In the genomic region with DNA sequence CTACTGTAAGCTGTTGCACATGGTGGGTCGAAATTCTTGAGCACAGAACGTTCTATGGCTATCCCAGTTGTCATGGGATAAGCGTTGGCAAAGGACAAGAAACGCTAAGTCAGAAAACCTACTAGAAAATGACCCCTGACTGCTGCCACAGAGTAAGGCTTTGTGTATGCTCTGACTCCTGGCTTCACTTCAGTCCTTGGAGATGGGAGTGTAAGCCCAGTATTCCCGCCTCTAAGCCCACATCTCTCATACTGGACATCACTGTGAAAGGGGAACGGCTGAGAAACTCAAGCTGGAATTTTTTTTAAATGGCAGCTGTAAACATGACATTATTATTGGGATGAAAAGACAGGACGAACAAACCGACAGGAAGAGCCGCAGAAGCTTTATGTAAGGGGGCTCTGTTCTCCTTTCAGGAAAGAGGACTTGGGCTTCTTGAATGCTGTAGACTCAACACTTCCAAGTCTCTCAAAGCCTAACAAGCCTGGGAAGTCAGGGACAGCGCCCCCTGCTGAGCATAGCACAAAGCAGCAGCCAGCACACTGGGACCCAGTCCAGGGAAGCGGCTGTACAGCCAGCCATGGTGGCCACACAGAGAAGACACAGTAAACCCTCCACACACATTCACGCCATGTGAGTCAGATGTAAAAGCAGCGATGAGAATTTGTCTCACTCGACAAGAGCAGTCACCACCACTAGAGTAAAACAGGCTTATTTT, we compare ENCODE assay signal across 8 mouse cellular contexts.
DNase-seq lines count a peak whose midpoint lies in the region; ATAC-seq and TF ChIP-seq lines count a peak whose summit lies in the region.

No protein-coding gene starts in this region.

- peak; percentile 16 for TF ChIP-seq RAD21 in CH12.LX (IDR thresholded peaks at IDR 0.05; ENCODE audit: low read depth, low read length)

- no peak for TF ChIP-seq POLR2A in CH12.LX (IDR thresholded peaks at IDR 0.05; ENCODE audit: low read depth, low read length)

- in situ Hi-C loops in CH12.LX (cut with MboI; ENCODE audit: low pct_ligation_motif_present, low pct_unique_long_range_greater_than_20kb, low sequenced_read_pairs), result no loop called here

- no peak for ATAC-seq in hindbrain, embryonic 12.5 days (ENCODE audit: low FRiP score)

- H3K9ac ChIP-seq in hindbrain, embryonic 12.5 days, result no peak overlapping the region
- no peak overlapping the region for H3K9ac ChIP-seq in CH12.LX (ENCODE audit: insufficient read depth, low read depth)

- 78% methylated on average over 14 of the region's 14 CpGs for WGBS in hindbrain, embryonic 10.5 days
- 74% methylated on average over 14 of the region's 14 CpGs for WGBS in hindbrain, embryonic 12.5 days
- 82% methylated on average over 14 of the region's 14 CpGs for WGBS in embryonic facial prominence, embryonic 10.5 days

- H3K9me3 ChIP-seq in hindbrain, embryonic 10.5 days, result no peaks in the 10 kb centered on the region
- H3K9me3 ChIP-seq in hindbrain, embryonic 12.5 days (replicated peaks), result no peaks in the 10 kb centered on the region
- H3K9me3 ChIP-seq in CH12.LX (replicated peaks; ENCODE audit: low read length), result no peaks in the 10 kb centered on the region
- no peaks in the 10 kb centered on the region for H3K9me3 ChIP-seq in embryonic facial prominence, embryonic 10.5 days

- peak; percentile 40 for DNase-seq in hindbrain, embryonic 10.5 days (ENCODE audit: low spot score)
- DNase-seq in CH12.LX (ENCODE audit: extremely low read depth), result peak; percentile 44
- peak; percentile 36 for DNase-seq in adipocyte (ENCODE audit: low spot score)
- DNase-seq in embryonic facial prominence, embryonic 10.5 days (ENCODE audit: low spot score), result peak; percentile 49
- DNase-seq in left cerebral cortex, postnatal 4 days, result peak; percentile 88
- DNase-seq in retina, postnatal 1 day, result peak; percentile 61
- no peak for DNase-seq in heart, adult 9 months (ENCODE audit: low spot score in 2 of 2)

- intact Hi-C loops in left cerebral cortex, postnatal 4 days (cut with DNase I), result no loop called here

- H3K4me2 ChIP-seq in hindbrain, embryonic 12.5 days (replicated peaks), result no peak overlapping the region
- H3K4me2 ChIP-seq in CH12.LX (ENCODE audit: insufficient read depth, low read depth, poor library complexity, severe bottlenecking), result no peak overlapping the region

- H3K4me3 ChIP-seq in hindbrain, embryonic 10.5 days, result no peak overlapping the region
- no peak overlapping the region for H3K4me3 ChIP-seq in hindbrain, embryonic 12.5 days
- H3K4me3 ChIP-seq in CH12.LX (replicated peaks in 1 of 3; ENCODE audit: low read depth in 2 of 3, low read length in 2 of 3, poor library complexity in 1 of 3), result no peak overlapping the region
- no peak overlapping the region for H3K4me3 ChIP-seq in embryonic facial prominence, embryonic 10.5 days

- no peak for TF ChIP-seq EP300 in CH12.LX (IDR thresholded peaks at IDR 0.05; ENCODE audit: low read length)

- H3K36me3 ChIP-seq in hindbrain, embryonic 10.5 days, result peaks cover 28% of the 10 kb centered on the region
- peaks cover 27% of the 10 kb centered on the region for H3K36me3 ChIP-seq in hindbrain, embryonic 12.5 days
- H3K36me3 ChIP-seq in CH12.LX (replicated peaks in 1 of 2; ENCODE audit: control insufficient read depth in 1 of 2, insufficient read depth in 1 of 2, low read length in 1 of 2), result peaks cover 0 to 7% of the 10 kb centered on the region in 2 experiments
- peaks cover 19% of the 10 kb centered on the region for H3K36me3 ChIP-seq in embryonic facial prominence, embryonic 10.5 days (replicated peaks)

- TF ChIP-seq CTCF in CH12.LX (conservative IDR thresholded peaks at IDR 0.05 in 1 of 2, IDR thresholded peaks at IDR 0.05 in 1 of 2; ENCODE audit: low read depth in 2 of 2, low read length in 2 of 2), result peak; percentile 53 to 69

- H3K27me3 ChIP-seq in hindbrain, embryonic 10.5 days (ENCODE audit: insufficient read depth, poor library complexity, severe bottlenecking), result no peaks in the 10 kb centered on the region
- H3K27me3 ChIP-seq in hindbrain, embryonic 12.5 days, result no peaks in the 10 kb centered on the region
- H3K27me3 ChIP-seq in CH12.LX (replicated peaks), result no peaks in the 10 kb centered on the region
- H3K27me3 ChIP-seq in embryonic facial prominence, embryonic 10.5 days (replicated peaks; ENCODE audit: low read depth, poor library complexity, severe bottlenecking), result no peaks in the 10 kb centered on the region

- dilution Hi-C loops in CH12.LX (cut with MboI; ENCODE audit: extremely low pct_ligation_motif_present, extremely low pct_unique_long_range_greater_than_20kb, low sequenced_read_pairs), result no loop called here

- H3K79me2 ChIP-seq in CH12.LX (replicated peaks; ENCODE audit: control insufficient read depth, extremely low read depth, insufficient read depth, poor library complexity, severe bottlenecking), result no peaks in the 10 kb centered on the region

- no peak overlapping the region for H3K27ac ChIP-seq in hindbrain, embryonic 10.5 days
- H3K27ac ChIP-seq in hindbrain, embryonic 12.5 days, result no peak overlapping the region
- H3K27ac ChIP-seq in CH12.LX (ENCODE audit: insufficient read depth, low read depth), result no peak overlapping the region
- no peak overlapping the region for H3K27ac ChIP-seq in embryonic facial prominence, embryonic 10.5 days (replicated peaks)

- H3K4me1 ChIP-seq in hindbrain, embryonic 10.5 days (replicated peaks), result peaks cover 6% of the 10 kb centered on the region
- H3K4me1 ChIP-seq in hindbrain, embryonic 12.5 days, result peaks cover 8% of the 10 kb centered on the region; the same call in 1 of the 2 replicates
- peaks cover 2% of the 10 kb centered on the region in 2 experiments; a peak in 3 of 4 replicates for H3K4me1 ChIP-seq in CH12.LX (ENCODE audit: control insufficient read depth in 1 of 2, insufficient read depth in 2 of 2)
- H3K4me1 ChIP-seq in embryonic facial prominence, embryonic 10.5 days, result peaks cover 21% of the 10 kb centered on the region

TF ChIP-seq in CH12.LX, 34 proteins besides CTCF, POLR2A, EP300 and RAD21:
- TF ChIP-seq SMC3 (IDR thresholded peaks at IDR 0.05; ENCODE audit: low read depth, low read length), result peak; percentile 53
- TF ChIP-seq TBP (conservative IDR thresholded peaks at IDR 0.05; ENCODE audit: low read depth, low read length), result no peak
- no peak for TF ChIP-seq POLR2AphosphoS2 (IDR thresholded peaks at IDR 0.05; ENCODE audit: low read depth, low read length)

Comparison
In these comparisons a context has a peak if more than half of its experiments do, and no peak if none do; other contexts are left out.
1. DNase-seq: peak in hindbrain, embryonic 10.5 days (single experiment), CH12.LX (single experiment), adipocyte (single experiment), embryonic facial prominence, embryonic 10.5 days (single experiment), left cerebral cortex, postnatal 4 days (single experiment) and retina, postnatal 1 day (single experiment); none in heart, adult 9 months (0 of 2).